ENCODE assay signal across 9 mouse cellular contexts in the genomic region with DNA sequence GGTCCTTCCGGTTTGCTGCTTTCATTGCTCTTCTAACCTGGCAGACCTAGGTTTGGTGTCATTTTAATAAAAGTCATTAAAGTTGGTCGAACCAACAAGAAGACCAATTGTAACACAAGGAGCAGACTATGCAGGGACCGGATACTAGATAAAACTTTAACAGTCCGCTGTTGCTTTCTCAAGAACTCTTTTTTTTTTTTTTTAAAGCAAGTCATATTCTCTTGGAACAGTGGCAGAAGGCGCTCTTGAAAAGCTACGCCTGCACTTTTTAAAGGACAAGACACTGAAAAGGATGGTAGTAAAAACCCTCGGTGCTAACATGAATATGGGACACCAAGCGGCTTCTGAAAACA. TPM values are rescaled to one million over a fixed set of nuclear protein-coding genes. Genes with fewer than 3 reads are reported as not detected.
DNase-seq lines count a peak whose midpoint lies in the region; ATAC-seq and TF ChIP-seq lines count a peak whose summit lies in the region.
"Had no signal": no experiment of that assay in that cellular context is flagged by ENCODE, and none has a peak within 500 bp of the region (broad histone marks: within the 10 kb centered on the region; RNA-seq: fewer than 3 reads in every experiment).

No protein-coding gene starts in this region.

- H3K9me3 ChIP-seq in CH12.LX (replicated peaks; ENCODE audit: low read length) = no peaks in the 10 kb centered on the region
- H3K9me3 ChIP-seq in forebrain, embryonic 14.5 days (replicated peaks; ENCODE audit: control insufficient read depth, low read length) = no peaks in the 10 kb centered on the region
- no peaks in the 10 kb centered on the region for H3K9me3 ChIP-seq in liver, embryonic 15.5 days (replicated peaks)

- no peak for ATAC-seq in forebrain, embryonic 14.5 days
- no peak for ATAC-seq in liver, embryonic 15.5 days (ENCODE audit: insufficient read depth)

- peak; percentile 25 for DNase-seq in heart, adult 8-10 months (ENCODE audit: low spot score)
- no peak for DNase-seq in heart, postnatal 4 days
- peak; percentile 33 for DNase-seq in CH12.LX (ENCODE audit: extremely low read depth)
- DNase-seq in forebrain, embryonic 14.5 days (ENCODE audit: low spot score) = no peak
- DNase-seq in layer of hippocampus, postnatal 10 days (ENCODE audit: low spot score in 2 of 2) = no peak
- DNase-seq in cerebellum, postnatal 25 days = no peak
- DNase-seq in spleen, postnatal 10 days (ENCODE audit: low spot score in 2 of 2) = no peak
- DNase-seq: B cell, adult 2 months had no signal

- H3K9ac ChIP-seq in CH12.LX (ENCODE audit: insufficient read depth, low read depth) = peak overlapping the region; percentile 72
- H3K9ac ChIP-seq in forebrain, embryonic 14.5 days (ENCODE audit: low read length) = peak overlapping the region; percentile 68
- peak overlapping the region; percentile 83 for H3K9ac ChIP-seq in liver, embryonic 15.5 days

- peak overlapping the region; percentile 32 for H3K4me2 ChIP-seq in CH12.LX (ENCODE audit: insufficient read depth, low read depth, poor library complexity, severe bottlenecking)
- peak overlapping the region; percentile 71 for H3K4me2 ChIP-seq in forebrain, embryonic 14.5 days (ENCODE audit: low read length)
- peak overlapping the region; percentile 82 for H3K4me2 ChIP-seq in liver, embryonic 15.5 days

- H3K4me1 ChIP-seq in CH12.LX (ENCODE audit: control insufficient read depth in 1 of 2, insufficient read depth in 2 of 2) = peaks cover 4 to 15% of the 10 kb centered on the region in 2 experiments; a peak in 3 of 4 replicates
- no peaks in the 10 kb centered on the region; the same call in 1 of the 2 replicates for H3K4me1 ChIP-seq in forebrain, embryonic 14.5 days (ENCODE audit: control insufficient read depth, insufficient read depth, low read length)
- H3K4me1 ChIP-seq in liver, embryonic 15.5 days (replicated peaks) = peaks cover 24% of the 10 kb centered on the region

- no peak for TF ChIP-seq RAD21 in CH12.LX (IDR thresholded peaks at IDR 0.05; ENCODE audit: low read depth, low read length)

- no peak for TF ChIP-seq EP300 in CH12.LX (IDR thresholded peaks at IDR 0.05; ENCODE audit: low read length)

- H3K27ac ChIP-seq in CH12.LX (ENCODE audit: insufficient read depth, low read depth) = peak overlapping the region; percentile 23; the same call in 1 of the 2 replicates
- no peak overlapping the region for H3K27ac ChIP-seq in forebrain, embryonic 14.5 days (ENCODE audit: low read depth, low read length)
- H3K27ac ChIP-seq in liver, embryonic 15.5 days (replicated peaks) = peak overlapping the region; percentile 97

- dilution Hi-C loops in CH12.LX (cut with MboI; ENCODE audit: extremely low pct_ligation_motif_present, extremely low pct_unique_long_range_greater_than_20kb, low sequenced_read_pairs) = no loop called here

- peaks cover 3% of the 10 kb centered on the region for H3K27me3 ChIP-seq in CH12.LX (replicated peaks)
- no peaks in the 10 kb centered on the region for H3K27me3 ChIP-seq in forebrain, embryonic 14.5 days (replicated peaks; ENCODE audit: control insufficient read depth, insufficient read depth, low read length)
- H3K27me3 ChIP-seq in liver, embryonic 15.5 days = peaks cover 3% of the 10 kb centered on the region; the same call in 1 of the 2 replicates

- in situ Hi-C loops in CH12.LX (cut with MboI; ENCODE audit: low pct_ligation_motif_present, low pct_unique_long_range_greater_than_20kb, low sequenced_read_pairs) = no loop called here

- H3K4me3 ChIP-seq in CH12.LX (replicated peaks in 1 of 3; ENCODE audit: low read depth in 2 of 3, low read length in 2 of 3, poor library complexity in 1 of 3) = peak overlapping the region; percentile 70 to 93 (median 89)
- peak overlapping the region; percentile 68 for H3K4me3 ChIP-seq in forebrain, embryonic 14.5 days (ENCODE audit: low read depth, low read length)
- peak overlapping the region; percentile 88 for H3K4me3 ChIP-seq in liver, embryonic 15.5 days (replicated peaks)

- H3K36me3 ChIP-seq in CH12.LX (replicated peaks in 1 of 2; ENCODE audit: control insufficient read depth in 1 of 2, insufficient read depth in 1 of 2, low read length in 1 of 2) = peaks cover 7 to 12% of the 10 kb centered on the region in 2 experiments
- no peaks in the 10 kb centered on the region for H3K36me3 ChIP-seq in forebrain, embryonic 14.5 days (ENCODE audit: control insufficient read depth, insufficient read depth, low read length)
- no peaks in the 10 kb centered on the region for H3K36me3 ChIP-seq in liver, embryonic 15.5 days (replicated peaks)

- 8% methylated on average over 8 of the region's 8 CpGs for WGBS in forebrain, embryonic 14.5 days
- WGBS in liver, embryonic 15.5 days (ENCODE audit: insufficient replicate concordance) = 4% methylated on average over 8 of the region's 8 CpGs

- TF ChIP-seq CTCF in CH12.LX (conservative IDR thresholded peaks at IDR 0.05 in 1 of 2, IDR thresholded peaks at IDR 0.05 in 1 of 2; ENCODE audit: low read depth in 2 of 2, low read length in 2 of 2) = no peak

- TF ChIP-seq POLR2A in CH12.LX (IDR thresholded peaks at IDR 0.05; ENCODE audit: low read depth, low read length) = no peak

- H3K79me2 ChIP-seq in CH12.LX (replicated peaks; ENCODE audit: control insufficient read depth, extremely low read depth, insufficient read depth, poor library complexity, severe bottlenecking) = peaks cover 26% of the 10 kb centered on the region

TF ChIP-seq in CH12.LX, 34 proteins besides CTCF, POLR2A, EP300 and RAD21:
- TF ChIP-seq MXI1 (IDR thresholded peaks at IDR 0.05; ENCODE audit: low read depth, low read length) = no peak
- TF ChIP-seq ZNF384 (IDR thresholded peaks at IDR 0.05; ENCODE audit: low read depth, low read length) = peak; percentile 48; the same call in 1 of the 2 replicates

RNA-seq across cellular contexts. Expression of a gene that starts 0.7 kb away (rescaled TPM):
- total RNA-seq in heart, adult 8-10 months (2022) = 10 to 100 TPM; 16.7 to 27.6 (median 21.9) TPM
- total RNA-seq in heart, postnatal 4 days (2021) = 10 to 100 TPM; 30.6 to 31.7 TPM
- 14.5 and 21.5 TPM in 2 replicates for total RNA-seq in CH12.LX (2012; rRNA removed)
- total RNA-seq in CH12.LX (2014; rRNA removed) = 14.4 and 16.7 TPM in 2 replicates
- 12.1 and 16.7 TPM in 2 replicates for polyA plus RNA-seq in CH12.LX (2012; ENCODE audit: insufficient read length, low read depth)
- 13.8 and 14.0 TPM in 2 replicates for polyA plus RNA-seq in forebrain, embryonic 14.5 days (2014; fragmentation: Nextera tagmentation; extraction: Ambion mirVana)
- polyA plus RNA-seq in liver, embryonic 15.5 days (2015; fragmentation: Nextera tagmentation; extraction: Ambion mirVana) = 16.8 and 19.2 TPM in 2 replicates
- total RNA-seq in layer of hippocampus, postnatal 10 days (2021) = 10 to 100 TPM; 17.9 to 22.6 TPM

RNA-seq across cellular contexts. Expression of a gene that starts 50.2 kb away (rescaled TPM):
- total RNA-seq in heart, adult 8-10 months (2022) = under 1 TPM in 1 of 4 experiments, not detected in 3; 0.06 TPM
- total RNA-seq in heart, postnatal 4 days (2021) = under 1 TPM; 0.09 to 0.14 TPM
- 0.42 and 0.81 TPM in 2 replicates for total RNA-seq in CH12.LX (2012; rRNA removed)
- 1.1 TPM in 2 replicates for total RNA-seq in CH12.LX (2014; rRNA removed)
- polyA plus RNA-seq in CH12.LX (2012; ENCODE audit: insufficient read length, low read depth) = 0.57 and 0.61 TPM in 2 replicates
- polyA plus RNA-seq in forebrain, embryonic 14.5 days (2014; fragmentation: Nextera tagmentation; extraction: Ambion mirVana) = 0.07 TPM in 1 of 2 replicates, not detected in the other
- 0.03 and 0.16 TPM in 2 replicates for polyA plus RNA-seq in liver, embryonic 15.5 days (2015; fragmentation: Nextera tagmentation; extraction: Ambion mirVana)
- total RNA-seq in layer of hippocampus, postnatal 10 days (2021) = under 1 TPM in 1 of 2 experiments, not detected in 1; 0.07 TPM

Comparison
In these comparisons a context has a peak if more than half of its experiments do, and no peak if none do; other contexts are left out.
1. DNase-seq: peak in heart, adult 8-10 months (single experiment) and CH12.LX (single experiment); none in heart, postnatal 4 days (single experiment), forebrain, embryonic 14.5 days (single experiment), layer of hippocampus, postnatal 10 days (0 of 2), cerebellum, postnatal 25 days (0 of 2) and spleen, postnatal 10 days (0 of 2).
2. H3K4me2 ChIP-seq: peak in every context shown above with its lines; median percentile 82 in liver, embryonic 15.5 days; 71 in forebrain, embryonic 14.5 days; 32 in CH12.LX.
3. Peak in every context shown above with its lines, with median percentiles within 50 percentile points of each other: H3K4me3 ChIP-seq and H3K9ac ChIP-seq.